ENCODE assay signal across 8 mouse cellular contexts in genomic region chr17:57010911-57011235, GRCm38 (mm10). TPM values are rescaled to one million over a fixed set of nuclear protein-coding genes. Genes with fewer than 3 reads are reported as not detected.
DNase-seq lines count a peak whose midpoint lies in the region; ATAC-seq and TF ChIP-seq lines count a peak whose summit lies in the region.

No protein-coding gene starts in this region.

- H3K27me3 ChIP-seq in heart, postnatal 0 days (ENCODE audit: control insufficient read depth, insufficient read depth, low read length): no peaks in the 10 kb centered on the region
- no peaks in the 10 kb centered on the region for H3K27me3 ChIP-seq in hindbrain, embryonic 13.5 days
- H3K27me3 ChIP-seq in midbrain, embryonic 12.5 days: 0 out of 2 replicates have a peak, but pooled peaks cover 3% of the 10 kb centered on the region

- intact Hi-C loops in heart, postnatal 36 days (cut with DNase I): loop anchor here (2.0 kb wide), 1 partner anchor 20 kb away; the partner anchor contains the start of gene Clpp

- peaks cover 26% of the 10 kb centered on the region for H3K36me3 ChIP-seq in heart, postnatal 0 days (replicated peaks; ENCODE audit: control insufficient read depth, insufficient read depth, low read length)
- H3K36me3 ChIP-seq in hindbrain, embryonic 13.5 days: peaks cover 36% of the 10 kb centered on the region
- H3K36me3 ChIP-seq in midbrain, embryonic 12.5 days: peaks cover 32% of the 10 kb centered on the region

- peak overlapping the region; percentile 94 for H3K4me2 ChIP-seq in heart, postnatal 0 days (ENCODE audit: low read depth, low read length)
- peak overlapping the region; percentile 78 for H3K4me2 ChIP-seq in hindbrain, embryonic 13.5 days
- peak overlapping the region; percentile 92 for H3K4me2 ChIP-seq in midbrain, embryonic 12.5 days (replicated peaks)

- TF ChIP-seq CTCF in heart, postnatal 0 days (IDR thresholded peaks at IDR 0.05; ENCODE audit: low read depth): no peak
- no peak for TF ChIP-seq CTCF in bone marrow macrophage, adult 2 months (IDR thresholded peaks at IDR 0.05; ENCODE audit: low read depth, low read length)

- TF ChIP-seq EP300 in heart, postnatal 0 days (IDR thresholded peaks at IDR 0.05; ENCODE audit: low read depth): no peak

- DNase-seq in heart, postnatal 0 days (ENCODE audit: low spot score): no peak
- DNase-seq in heart, postnatal 36 days: no peak
- DNase-seq in gastrocnemius, postnatal 25 days: no peak
- DNase-seq in B cell, adult 2 months: no peak
- no peak for DNase-seq in adrenal gland, adult 2 months

- H3K9ac ChIP-seq in heart, postnatal 0 days (replicated peaks; ENCODE audit: low read depth, low read length): peak overlapping the region; percentile 72
- peak overlapping the region; percentile 85 for H3K9ac ChIP-seq in hindbrain, embryonic 13.5 days
- peak overlapping the region; percentile 82 for H3K9ac ChIP-seq in midbrain, embryonic 12.5 days (replicated peaks)

- peak overlapping the region; percentile 84 for H3K4me3 ChIP-seq in heart, postnatal 0 days (ENCODE audit: low read depth, low read length)
- H3K4me3 ChIP-seq in bone marrow macrophage, adult 2 months (ENCODE audit: insufficient read depth, low read length): peak overlapping the region; percentile 79
- H3K4me3 ChIP-seq in hindbrain, embryonic 13.5 days: peak overlapping the region; percentile 79
- peak overlapping the region; percentile 75 for H3K4me3 ChIP-seq in midbrain, embryonic 12.5 days

- H3K9me3 ChIP-seq in heart, postnatal 0 days (replicated peaks; ENCODE audit: control insufficient read depth, low read length): no peaks in the 10 kb centered on the region
- H3K9me3 ChIP-seq in hindbrain, embryonic 13.5 days: no peaks in the 10 kb centered on the region
- H3K9me3 ChIP-seq in midbrain, embryonic 12.5 days: no peaks in the 10 kb centered on the region

- peaks cover 19% of the 10 kb centered on the region for H3K4me1 ChIP-seq in heart, postnatal 0 days (ENCODE audit: control insufficient read depth, insufficient read depth)
- H3K4me1 ChIP-seq in bone marrow macrophage, adult 2 months (ENCODE audit: control insufficient read depth, insufficient read depth, low read length): peaks cover 10% of the 10 kb centered on the region
- H3K4me1 ChIP-seq in hindbrain, embryonic 13.5 days (replicated peaks): peaks cover 25% of the 10 kb centered on the region
- peaks cover 17% of the 10 kb centered on the region for H3K4me1 ChIP-seq in midbrain, embryonic 12.5 days

- TF ChIP-seq POLR2A in bone marrow macrophage, adult 2 months (IDR thresholded peaks at IDR 0.05; ENCODE audit: borderline replicate concordance, low read depth, low read length): no peak

- peak; percentile 28 for ATAC-seq in heart, postnatal 0 days (ENCODE audit: insufficient read depth, low read depth)
- peak; percentile 67 for ATAC-seq in hindbrain, embryonic 13.5 days (ENCODE audit: low FRiP score)
- ATAC-seq in midbrain, embryonic 12.5 days (ENCODE audit: low FRiP score, low read depth): peak; percentile 59

- peak overlapping the region; percentile 72 for H3K27ac ChIP-seq in heart, postnatal 0 days (ENCODE audit: low read depth)
- H3K27ac ChIP-seq in bone marrow macrophage, adult 2 months (ENCODE audit: insufficient read depth, low read depth, low read length): peak overlapping the region; percentile 66
- peak overlapping the region; percentile 82 for H3K27ac ChIP-seq in hindbrain, embryonic 13.5 days
- H3K27ac ChIP-seq in midbrain, embryonic 12.5 days (replicated peaks): peak overlapping the region; percentile 66

- under 1% methylated on average over 19 of the region's 19 CpGs for WGBS in heart, postnatal 0 days
- under 1% methylated on average over 19 of the region's 19 CpGs for WGBS in hindbrain, embryonic 13.5 days
- under 1% methylated on average over 19 of the region's 19 CpGs for WGBS in midbrain, embryonic 12.5 days

RNA-seq across cellular contexts. Expression of gene Gtf2f1, which starts 0.2 kb away (rescaled TPM):
- 20.7 and 22.9 TPM in 2 replicates for total RNA-seq in heart, postnatal 0 days (2014; rRNA removed; ENCODE audit: low replicate concordance)
- 30.4 and 31.9 TPM in 2 replicates for polyA plus RNA-seq in heart, postnatal 0 days (2015; fragmentation: Nextera tagmentation; extraction: Ambion mirVana)
- 10 to 100 TPM; 18.9 to 19.1 TPM for total RNA-seq in heart, postnatal 36 days (2021)
- 57.7 and 61.5 TPM in 2 replicates for polyA plus RNA-seq in bone marrow macrophage, adult 2 months (2012; ENCODE audit: insufficient read depth, insufficient read length, missing spikeins)
- polyA plus RNA-seq in hindbrain, embryonic 13.5 days (2015; fragmentation: Nextera tagmentation; extraction: Ambion mirVana): 70.3 and 74.6 TPM in 2 replicates
- 68.6 and 72.9 TPM in 2 replicates for polyA plus RNA-seq in midbrain, embryonic 12.5 days (2016; fragmentation: Nextera tagmentation; extraction: Ambion mirVana)
- total RNA-seq in gastrocnemius, postnatal 25 days (2021): 10 to 100 TPM; 16.1 to 18.7 TPM
- 10 to 100 TPM; 55.8 to 57.3 TPM for total RNA-seq in adrenal gland, adult 2 months (2021)
- 23.8 and 28.5 TPM in 2 replicates for polyA plus RNA-seq in adrenal gland, adult 2 months (2012; rRNA removed)

RNA-seq across cellular contexts. Expression of gene Gm17949, which starts 0.4 kb away (rescaled TPM):
- total RNA-seq in heart, postnatal 0 days (2014; rRNA removed; ENCODE audit: low replicate concordance): not detected in 2 replicates
- 0.19 and 0.45 TPM in 2 replicates for polyA plus RNA-seq in heart, postnatal 0 days (2015; fragmentation: Nextera tagmentation; extraction: Ambion mirVana)
- not detected for total RNA-seq in heart, postnatal 36 days (2021)
- not detected in 2 replicates for polyA plus RNA-seq in bone marrow macrophage, adult 2 months (2012; ENCODE audit: insufficient read depth, insufficient read length, missing spikeins)
- 0.38 and 0.56 TPM in 2 replicates for polyA plus RNA-seq in hindbrain, embryonic 13.5 days (2015; fragmentation: Nextera tagmentation; extraction: Ambion mirVana)
- polyA plus RNA-seq in midbrain, embryonic 12.5 days (2016; fragmentation: Nextera tagmentation; extraction: Ambion mirVana): 0.34 and 0.72 TPM in 2 replicates
- total RNA-seq in gastrocnemius, postnatal 25 days (2021): not detected
- total RNA-seq in adrenal gland, adult 2 months (2021): not detected
- polyA plus RNA-seq in adrenal gland, adult 2 months (2012; rRNA removed): not detected in 2 replicates

RNA-seq across cellular contexts. Expression of gene Pspn, which starts 11.1 kb away (rescaled TPM):
- total RNA-seq in heart, postnatal 0 days (2014; rRNA removed; ENCODE audit: low replicate concordance): not detected in 2 replicates
- polyA plus RNA-seq in heart, postnatal 0 days (2015; fragmentation: Nextera tagmentation; extraction: Ambion mirVana): 0.27 TPM in 2 replicates
- total RNA-seq in heart, postnatal 36 days (2021): not detected
- polyA plus RNA-seq in bone marrow macrophage, adult 2 months (2012; ENCODE audit: insufficient read depth, insufficient read length, missing spikeins): not detected in 2 replicates
- polyA plus RNA-seq in hindbrain, embryonic 13.5 days (2015; fragmentation: Nextera tagmentation; extraction: Ambion mirVana): 0.79 and 1.1 TPM in 2 replicates
- polyA plus RNA-seq in midbrain, embryonic 12.5 days (2016; fragmentation: Nextera tagmentation; extraction: Ambion mirVana): 0.87 TPM in 1 of 2 replicates, not detected in the other
- not detected for total RNA-seq in gastrocnemius, postnatal 25 days (2021)
- not detected for total RNA-seq in adrenal gland, adult 2 months (2021)
- 1.9 TPM in 2 replicates for polyA plus RNA-seq in adrenal gland, adult 2 months (2012; rRNA removed)

RNA-seq across cellular contexts. Expression of gene Alkbh7, which starts 13.7 kb away (rescaled TPM):
- 85.1 and 96.2 TPM in 2 replicates for total RNA-seq in heart, postnatal 0 days (2014; rRNA removed; ENCODE audit: low replicate concordance)
- 83.8 and 89.1 TPM in 2 replicates for polyA plus RNA-seq in heart, postnatal 0 days (2015; fragmentation: Nextera tagmentation; extraction: Ambion mirVana)
- total RNA-seq in heart, postnatal 36 days (2021): 10 to 100 TPM; 67.5 to 69.9 TPM
- 12.5 and 13.6 TPM in 2 replicates for polyA plus RNA-seq in bone marrow macrophage, adult 2 months (2012; ENCODE audit: insufficient read depth, insufficient read length, missing spikeins)
- 41.9 and 46.0 TPM in 2 replicates for polyA plus RNA-seq in hindbrain, embryonic 13.5 days (2015; fragmentation: Nextera tagmentation; extraction: Ambion mirVana)
- polyA plus RNA-seq in midbrain, embryonic 12.5 days (2016; fragmentation: Nextera tagmentation; extraction: Ambion mirVana): 31.2 and 33.7 TPM in 2 replicates
- 10 to 100 TPM; 24.4 to 28.3 TPM for total RNA-seq in gastrocnemius, postnatal 25 days (2021)
- total RNA-seq in adrenal gland, adult 2 months (2021): 10 to 100 TPM; 58.3 to 81.0 TPM
- 182 and 186 TPM in 2 replicates for polyA plus RNA-seq in adrenal gland, adult 2 months (2012; rRNA removed)

RNA-seq across cellular contexts. Expression of gene Khsrp, which starts 20.4 kb away (rescaled TPM):
- total RNA-seq in heart, postnatal 0 days (2014; rRNA removed; ENCODE audit: low replicate concordance): 40.7 and 55.0 TPM in 2 replicates
- polyA plus RNA-seq in heart, postnatal 0 days (2015; fragmentation: Nextera tagmentation; extraction: Ambion mirVana): 16.0 and 18.2 TPM in 2 replicates
- total RNA-seq in heart, postnatal 36 days (2021): 10 to 100 TPM; 45.9 to 47.7 TPM
- polyA plus RNA-seq in bone marrow macrophage, adult 2 months (2012; ENCODE audit: insufficient read depth, insufficient read length, missing spikeins): 75.7 and 76.5 TPM in 2 replicates
- 31.6 and 33.3 TPM in 2 replicates for polyA plus RNA-seq in hindbrain, embryonic 13.5 days (2015; fragmentation: Nextera tagmentation; extraction: Ambion mirVana)
- polyA plus RNA-seq in midbrain, embryonic 12.5 days (2016; fragmentation: Nextera tagmentation; extraction: Ambion mirVana): 62.7 and 85.4 TPM in 2 replicates
- 10 to 100 TPM; 23.4 to 24.1 TPM for total RNA-seq in gastrocnemius, postnatal 25 days (2021)
- 10 to 100 TPM; 76.9 to 88.8 TPM for total RNA-seq in adrenal gland, adult 2 months (2021)
- polyA plus RNA-seq in adrenal gland, adult 2 months (2012; rRNA removed): 145 and 160 TPM in 2 replicates
